Mouse (Mus musculus): Measurements from ENCODE around the gene Pla2g10. TPM values are rescaled to one million over a fixed set of nuclear protein-coding genes. Genes with fewer than 3 reads are reported as not detected.

The Pla2g10 gene
- polyA plus RNA-seq, 1 experiment from 2014 or later, result 0.32 TPM

DNA sequence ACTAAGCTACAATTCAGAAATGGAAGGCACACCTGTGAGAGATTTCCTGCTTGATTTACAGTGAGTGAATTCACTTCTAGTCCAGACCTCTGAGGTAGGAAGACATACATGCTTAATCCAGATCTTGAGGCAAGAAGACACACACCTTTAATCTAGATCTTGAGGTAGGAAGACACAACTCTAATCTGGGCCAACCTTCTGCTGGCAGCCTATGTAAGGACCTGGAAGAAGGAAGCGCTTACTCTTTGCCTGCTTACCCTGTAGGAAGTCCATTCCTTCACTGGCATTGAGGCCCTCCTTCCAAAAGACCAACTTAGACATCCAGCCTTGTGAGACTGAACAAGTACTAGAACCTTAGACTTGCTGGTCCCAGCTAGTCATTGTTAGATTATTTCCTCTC, 61.5 kb downstream of the Pla2g10 start:
- 95% methylated on average over 1 of the region's 1 CpGs for WGBS
- no peak for ATAC-seq (ENCODE audit: low FRiP score, low read depth)
- H3K36me3 ChIP-seq, result peaks cover 15% of the 10 kb centered on the region; the same call in 1 of the 2 replicates

DNA sequence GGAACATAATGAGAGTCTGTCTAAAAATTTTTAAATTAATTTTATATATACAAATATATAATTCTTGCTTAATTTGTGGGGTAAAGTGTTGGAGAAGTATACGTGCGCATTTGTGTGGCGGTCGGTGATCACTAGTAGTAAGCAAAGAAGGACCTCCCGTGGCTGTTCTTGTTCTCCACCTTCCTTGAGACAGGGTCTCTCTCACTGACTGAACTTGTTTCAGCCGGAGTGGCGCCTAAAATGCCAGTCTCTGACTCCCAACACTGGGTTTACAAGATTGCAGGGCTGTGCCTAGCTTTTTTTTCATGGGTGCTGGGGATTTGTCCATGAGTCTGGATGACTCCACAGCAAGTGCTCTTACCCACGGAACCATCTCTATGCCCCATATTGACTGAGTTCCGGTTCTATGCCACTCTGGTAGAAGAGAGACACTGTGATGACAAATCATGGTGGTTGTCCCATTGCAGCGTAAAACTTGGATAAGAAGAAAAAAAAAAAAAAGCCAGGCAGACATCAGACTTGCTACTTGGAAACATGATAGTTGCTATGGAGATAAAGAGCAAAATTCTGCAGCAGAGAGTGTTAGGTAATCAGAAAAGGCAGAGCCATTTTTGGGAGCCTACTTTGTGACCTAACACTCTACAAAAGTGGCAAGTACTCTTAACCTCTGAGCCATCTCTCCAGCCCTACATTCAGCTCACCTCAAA, 62.2 kb downstream of the Pla2g10 start:
- 81% methylated on average over 10 of the region's 10 CpGs for WGBS
- no peak overlapping the region for H3K9ac ChIP-seq (replicated peaks)
- H3K4me2 ChIP-seq (replicated peaks), result peak overlapping the region; percentile 59
- 0 out of 2 replicates have a peak overlapping the region, but pooled peaks have one; percentile 4 for H3K27ac ChIP-seq (replicated peaks)
- peaks cover 19% of the 10 kb centered on the region for H3K4me1 ChIP-seq
- no peaks in the 10 kb centered on the region for H3K9me3 ChIP-seq
- no peak for ATAC-seq (ENCODE audit: low FRiP score, low read depth)
- H3K4me3 ChIP-seq, result peak overlapping the region; percentile 67
- peaks cover 17% of the 10 kb centered on the region; the same call in 1 of the 2 replicates for H3K36me3 ChIP-seq
- no peaks in the 10 kb centered on the region for H3K27me3 ChIP-seq

More for the DNA sequence above, 61.5 kb downstream of the Pla2g10 start:
- Histone ChIP-seq H3K27me3 (no peaks in the 10 kb centered on the region), H3K9ac (replicated peaks) (no peak overlapping the region), H3K27ac (replicated peaks) (no peak overlapping the region), H3K4me2 (replicated peaks) (no peak overlapping the region), H3K4me1 (peaks cover 19% of the 10 kb centered on the region), H3K9me3 (no peaks in the 10 kb centered on the region), H3K4me3 (no peak overlapping the region)

GRCm38 (mm10) chr16:13667878-13668343, 62.9 kb downstream of the Pla2g10 start, which contains the start of gene Parn:
Gene Parn, minus strand, starts transcription at chr16:13668170.
- H3K4me3 ChIP-seq, result peak within 1 kb of the TSS; percentile 67
- H3K4me2 ChIP-seq (replicated peaks), result peak within 1 kb of the TSS; percentile 59
- H3K27ac ChIP-seq (replicated peaks), result peak within 1 kb of the TSS; percentile 39; the same call in 1 of the 2 replicates
- H3K4me1 ChIP-seq, result peaks cover 14% of the 10 kb centered on the region
- peak within 1 kb of the TSS; percentile 62 for H3K9ac ChIP-seq (replicated peaks)
- no peaks in the 10 kb centered on the region for H3K27me3 ChIP-seq
- peaks cover 21% of the 10 kb centered on the region for H3K36me3 ChIP-seq
- WGBS, result under 1% methylated on average over 35 of the region's 35 CpGs
- ATAC-seq (ENCODE audit: low FRiP score, low read depth), result peak; percentile 85
- no peaks in the 10 kb centered on the region for H3K9me3 ChIP-seq

Other genes with a start within 250 kb of the Pla2g10 start
- 40.5 and 41.4 TPM in 2 replicates for gene Parn, start 62.8 kb downstream of the Pla2g10 start, polyA plus RNA-seq (2016; fragmentation: Nextera tagmentation; extraction: Ambion mirVana)
- gene Bfar, start 59.1 kb downstream of the Pla2g10 start, polyA plus RNA-seq (2016; fragmentation: Nextera tagmentation; extraction: Ambion mirVana), result 49.1 and 49.8 TPM in 2 replicates
- gene 3110001I22Rik, start 59.1 kb downstream of the Pla2g10 start, polyA plus RNA-seq (2016; fragmentation: Nextera tagmentation; extraction: Ambion mirVana), result 9.7 and 11.7 TPM in 2 replicates
- 122 and 132 TPM in 2 replicates for gene Rrn3, start 49.7 kb upstream of the Pla2g10 start, polyA plus RNA-seq (2016; fragmentation: Nextera tagmentation; extraction: Ambion mirVana)
- 175 and 181 TPM in 2 replicates for gene Ntan1, start 87.9 kb upstream of the Pla2g10 start, polyA plus RNA-seq (2016; fragmentation: Nextera tagmentation; extraction: Ambion mirVana)
- gene Pdxdc1, start 172.1 kb upstream of the Pla2g10 start, polyA plus RNA-seq (2016; fragmentation: Nextera tagmentation; extraction: Ambion mirVana), result 77.2 and 78.6 TPM in 2 replicates
- gene Mpv17l, start 172.2 kb upstream of the Pla2g10 start, polyA plus RNA-seq (2016; fragmentation: Nextera tagmentation; extraction: Ambion mirVana), result 4.2 TPM in 2 replicates